Mouse (Mus musculus): ENCODE measurements around the gene Npw.

Npw gene

DNA sequence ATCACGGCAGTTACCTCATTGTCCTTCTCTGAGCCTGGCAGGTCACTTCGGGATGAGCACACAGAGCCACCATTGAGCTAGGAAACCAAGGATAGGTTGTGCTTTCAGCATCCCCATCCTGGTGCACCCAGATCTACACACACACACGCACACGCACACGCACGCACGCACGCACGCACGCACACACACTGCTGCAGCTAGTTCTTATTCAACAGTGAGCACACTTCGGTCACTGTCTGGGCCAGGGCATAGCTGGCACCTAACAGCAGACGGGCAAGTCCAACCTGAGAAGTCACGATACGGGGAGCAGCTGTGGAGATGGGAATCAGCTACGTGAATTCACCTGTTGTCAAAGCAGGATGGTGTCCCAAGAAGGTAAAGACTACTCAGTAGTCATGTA lies 17.7 kb downstream of the Npw start:
- no peak for DNase-seq (ENCODE audit: low spot score)

DNA sequence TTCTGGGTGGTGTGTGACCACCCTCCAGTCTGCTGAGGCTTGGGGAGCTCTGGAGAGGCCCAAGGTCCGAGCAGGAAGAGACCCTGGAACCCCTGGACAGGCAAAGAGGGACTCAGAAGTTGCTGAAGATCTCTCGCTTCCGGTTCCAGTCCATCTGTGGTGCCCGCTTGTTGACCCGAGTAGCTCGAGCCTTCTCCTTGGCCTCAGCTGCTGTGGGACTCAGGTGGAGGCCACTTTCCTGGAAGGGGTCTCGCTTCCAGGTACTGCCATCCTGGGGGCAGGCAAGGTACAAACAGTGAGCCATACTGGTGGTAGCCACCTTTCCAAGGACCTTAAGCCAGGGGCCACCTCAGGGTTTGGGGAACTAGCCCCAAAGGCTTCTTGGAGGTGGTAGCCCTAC lies 18.1 kb downstream of the Npw start:
- no peak for DNase-seq (ENCODE audit: low spot score)

DNA sequence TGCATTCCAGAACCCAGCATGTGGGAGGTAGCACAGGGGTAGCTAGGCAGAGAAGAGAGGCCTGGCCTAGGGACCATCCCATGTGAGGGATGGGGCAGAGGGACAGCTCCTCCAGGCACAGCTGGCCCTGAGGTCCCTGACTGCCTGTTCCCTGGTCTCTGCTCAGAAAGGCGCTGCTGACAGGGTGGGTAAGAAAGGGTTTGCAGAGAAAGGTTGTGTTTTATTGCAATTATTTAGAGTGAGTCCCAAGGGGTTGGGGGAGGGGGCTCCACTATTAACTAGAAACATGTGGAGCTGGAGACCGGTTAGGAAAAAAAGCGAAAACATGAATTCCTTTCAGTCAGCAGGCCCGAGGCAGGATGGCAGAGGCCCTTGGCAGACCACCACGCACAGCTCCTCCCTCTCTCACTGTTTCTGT lies 18.7 kb downstream of the Npw start:
- DNase-seq (ENCODE audit: low spot score): no peak

DNA sequence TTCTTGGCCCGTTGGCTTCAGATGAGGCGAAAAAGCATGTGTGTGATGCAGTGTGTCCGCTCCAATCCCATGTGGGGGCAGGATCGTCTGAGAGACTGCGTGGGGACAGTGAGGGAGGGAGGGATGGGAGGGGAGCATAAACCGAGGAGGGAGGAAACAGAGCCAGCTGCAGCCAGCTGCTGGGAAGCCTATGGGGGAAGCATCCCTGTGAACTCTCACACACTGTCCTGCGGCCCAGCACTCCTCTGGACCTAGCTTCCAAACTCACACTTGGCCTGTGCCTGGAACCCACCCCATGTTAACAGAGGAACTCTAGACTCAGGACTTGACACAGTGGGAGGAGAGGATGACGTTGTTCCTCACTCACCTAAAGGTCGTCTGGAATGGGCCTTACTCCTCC lies 19.4 kb downstream of the Npw start:
- no peak for DNase-seq (ENCODE audit: low spot score)

DNA sequence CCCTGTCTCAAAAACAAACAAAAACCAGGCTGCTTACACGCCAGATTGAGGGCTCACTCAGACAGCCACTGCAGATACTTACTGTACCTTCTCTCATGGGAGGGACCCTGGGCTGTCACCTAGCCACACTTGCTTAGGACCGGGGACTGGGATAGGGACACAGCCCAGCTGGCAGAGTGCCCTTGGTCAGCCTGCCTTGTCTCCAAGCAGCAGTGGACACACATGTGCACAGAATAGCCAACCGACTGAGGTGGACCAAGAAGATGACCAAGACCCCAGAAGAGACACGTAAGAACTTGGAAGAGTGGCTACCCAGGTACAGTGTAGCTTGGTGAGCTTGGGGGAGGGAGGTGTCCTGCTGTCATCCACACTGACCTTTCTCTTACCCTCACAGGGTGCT lies 20.0 kb downstream of the Npw start:
- no peak for DNase-seq (ENCODE audit: low spot score)

DNA sequence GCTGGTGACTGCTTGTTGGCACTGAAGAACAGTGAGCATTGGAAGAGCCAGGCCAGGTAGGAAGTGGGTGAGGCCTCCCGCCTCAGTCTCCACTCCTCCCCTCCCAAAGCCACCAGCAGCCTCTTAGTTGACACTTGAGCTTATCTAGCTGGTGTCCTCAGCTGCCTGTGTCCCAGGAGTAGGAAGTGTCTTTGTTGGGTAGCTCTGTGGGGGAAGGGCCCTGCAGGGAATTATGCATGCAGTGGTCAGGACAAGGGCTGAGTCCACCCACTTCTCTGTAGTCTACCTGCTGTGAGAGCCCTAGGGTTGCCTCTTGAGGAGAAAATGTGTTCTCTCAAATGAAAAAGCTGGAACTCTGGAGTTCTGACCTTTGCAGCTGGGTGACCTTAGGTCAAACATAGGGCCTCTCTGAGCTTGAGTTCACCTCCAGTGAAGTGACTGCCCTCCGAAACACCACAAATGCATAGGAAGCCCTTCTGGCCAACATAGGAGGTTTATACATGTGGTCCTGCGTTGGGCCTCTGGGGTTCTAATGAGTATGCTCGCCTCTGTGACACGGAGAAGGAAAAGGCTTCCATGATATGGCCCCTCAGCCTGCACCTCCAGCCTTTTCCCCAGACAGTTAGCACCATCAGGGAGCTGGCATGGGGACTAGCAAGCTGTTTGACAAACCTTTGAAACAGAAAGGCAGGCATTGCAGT lies 21.3 kb downstream of the Npw start:
- DNase-seq (ENCODE audit: low spot score): no peak

DNA sequence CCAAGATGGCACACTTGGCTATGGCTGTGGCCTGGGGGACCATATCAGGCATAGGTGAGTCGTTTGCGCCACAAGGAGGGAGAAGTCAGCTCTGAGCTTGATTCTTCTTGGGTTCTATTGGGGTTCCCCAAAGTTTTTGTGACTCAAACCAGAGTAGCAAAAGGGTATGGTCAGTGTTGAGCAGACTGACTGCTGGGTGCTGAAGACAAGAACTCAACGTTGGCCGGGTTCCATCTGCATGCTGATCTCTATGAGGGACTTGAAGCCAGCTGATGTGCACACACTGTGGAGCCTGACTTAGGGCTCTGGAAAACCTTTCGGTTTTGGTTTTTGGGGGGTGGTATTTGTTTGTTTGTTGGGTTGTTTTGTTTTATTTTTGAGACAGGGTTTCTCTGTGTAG lies 22.6 kb downstream of the Npw start:
- no peak for DNase-seq (ENCODE audit: low spot score)

DNA sequence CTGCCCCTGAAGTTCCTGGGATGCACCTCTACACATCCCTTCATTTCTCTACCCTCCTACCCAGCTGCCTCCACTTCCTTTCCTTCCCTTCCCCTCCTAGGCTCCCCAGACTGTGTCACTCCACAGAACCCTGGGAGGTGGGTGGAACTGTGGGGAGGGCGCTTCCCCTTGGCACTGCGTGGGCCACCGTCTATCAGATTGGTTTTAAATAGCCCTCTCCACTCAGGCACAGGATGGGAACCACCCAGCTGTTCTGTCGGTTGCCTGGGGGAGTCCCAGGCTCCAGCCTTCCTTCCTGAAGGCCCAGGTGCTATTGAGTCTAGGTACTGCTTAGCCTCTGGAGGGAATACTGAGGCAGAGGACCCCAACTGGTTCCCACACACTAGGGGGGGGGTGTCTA lies 23.2 kb downstream of the Npw start:
- no peak for DNase-seq (ENCODE audit: low spot score)

DNA sequence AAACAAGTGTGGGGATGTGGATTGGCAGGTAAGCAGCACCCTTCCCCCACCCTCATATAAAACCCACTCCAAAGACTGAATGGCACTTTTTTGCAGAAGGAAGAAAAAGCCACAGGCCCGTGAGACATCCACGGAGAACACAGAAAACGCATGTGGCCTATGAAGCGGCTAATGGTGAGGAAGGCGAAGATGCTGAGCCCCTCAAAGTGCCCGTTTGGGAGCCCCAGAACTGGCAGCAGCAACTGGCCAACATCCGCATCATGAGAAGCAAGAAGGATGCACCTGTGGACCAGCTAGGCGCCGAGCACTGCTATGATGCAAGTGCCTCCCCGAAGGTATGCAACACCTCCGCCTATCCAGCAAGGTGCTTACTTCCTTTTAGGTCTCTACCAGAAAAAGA lies 24.4 kb downstream of the Npw start:
- no peak for DNase-seq (ENCODE audit: low spot score)

DNA sequence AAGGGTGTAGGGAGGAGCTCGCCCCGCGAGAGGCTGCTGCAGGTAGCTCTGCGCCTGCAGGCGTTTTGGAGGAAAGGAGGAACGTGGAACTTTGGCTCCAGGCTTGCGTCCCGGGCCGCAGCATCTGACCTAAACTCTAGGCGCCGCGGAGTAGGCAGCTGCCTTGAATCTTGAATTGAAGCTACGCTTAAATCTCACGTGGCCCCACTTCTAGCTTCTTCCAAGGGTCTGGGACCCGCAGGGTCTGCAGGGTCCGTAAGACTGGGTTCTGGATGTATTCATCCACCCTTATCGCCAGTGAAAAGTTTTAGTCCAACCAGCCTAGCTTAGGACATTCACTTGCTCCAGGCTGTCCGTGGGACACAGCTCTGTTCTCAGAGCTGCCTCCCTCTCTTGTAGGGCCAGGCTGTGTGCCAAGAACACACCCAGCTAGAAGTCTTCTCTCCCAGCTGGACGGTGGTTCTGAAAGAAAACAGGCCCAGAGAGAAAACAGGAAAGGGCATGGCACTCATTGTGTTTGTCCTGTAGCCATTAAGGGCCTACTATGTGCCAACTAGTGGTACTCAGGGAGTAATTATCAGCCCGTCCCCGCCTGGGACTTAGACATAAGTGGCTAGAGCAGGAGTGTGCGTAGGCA lies 25.3 kb downstream of the Npw start:
- no peak for DNase-seq (ENCODE audit: low spot score)

DNA sequence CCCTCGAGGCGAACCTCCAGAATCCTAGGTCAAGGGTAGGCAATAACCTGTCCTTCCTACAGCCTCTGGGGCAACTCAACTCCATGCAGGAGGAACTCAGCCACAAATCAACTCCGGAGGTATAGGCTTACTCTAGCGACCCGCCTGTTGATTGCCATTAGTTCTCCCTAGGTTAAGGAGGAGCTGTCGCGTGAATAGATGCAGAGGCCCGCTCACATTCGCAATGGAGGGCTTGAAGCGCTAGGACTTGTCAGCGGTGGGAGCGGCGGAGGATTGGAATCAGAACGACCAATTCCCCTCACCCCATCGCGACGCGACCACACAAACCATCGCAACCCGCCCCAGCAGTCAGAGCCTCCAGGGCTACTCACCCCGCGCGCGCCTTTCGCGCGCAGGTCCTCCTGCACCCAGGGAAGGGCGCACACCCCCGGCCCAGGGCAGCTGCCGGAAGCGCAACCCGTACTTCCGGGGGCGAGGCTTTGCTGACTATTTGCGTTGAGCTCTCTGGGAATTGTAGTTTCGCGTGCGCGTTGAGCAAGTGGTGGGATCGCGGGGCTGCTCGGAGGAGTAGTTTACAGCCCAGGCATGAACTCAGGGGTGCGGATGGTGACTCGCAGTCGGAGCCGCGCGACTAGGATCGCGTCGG lies 26.0 kb downstream of the Npw start, which contains the start of the genes Tsc2 and Nthl1:
Tsc2 (minus strand) TSS at position 464 of the 646 bp plus-strand sequence.
Nthl1 (plus strand) TSS at position 514 of the 646 bp plus-strand sequence.
- peak; percentile 88 for DNase-seq (ENCODE audit: low spot score)

DNA sequence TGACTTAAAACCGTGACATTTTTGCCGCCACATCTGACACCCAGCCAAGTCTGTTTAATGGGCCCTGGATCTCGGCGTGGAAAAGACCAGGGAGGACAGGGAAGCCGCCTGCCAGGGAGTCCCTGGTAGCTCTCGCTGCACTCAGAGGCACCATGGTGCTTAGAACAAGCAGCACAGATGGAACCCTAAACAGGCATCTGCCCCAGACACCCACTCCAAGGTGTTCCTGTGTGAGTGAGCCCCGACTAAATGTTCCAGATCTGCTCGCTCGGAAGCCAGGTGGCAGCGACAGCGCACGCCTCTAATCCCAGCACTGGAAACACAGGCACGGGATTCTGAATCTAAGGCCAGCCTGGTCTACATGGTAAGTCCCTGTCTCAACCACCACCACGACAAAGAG lies 28.2 kb downstream of the Npw start:
- DNase-seq (ENCODE audit: low spot score): no peak

DNA sequence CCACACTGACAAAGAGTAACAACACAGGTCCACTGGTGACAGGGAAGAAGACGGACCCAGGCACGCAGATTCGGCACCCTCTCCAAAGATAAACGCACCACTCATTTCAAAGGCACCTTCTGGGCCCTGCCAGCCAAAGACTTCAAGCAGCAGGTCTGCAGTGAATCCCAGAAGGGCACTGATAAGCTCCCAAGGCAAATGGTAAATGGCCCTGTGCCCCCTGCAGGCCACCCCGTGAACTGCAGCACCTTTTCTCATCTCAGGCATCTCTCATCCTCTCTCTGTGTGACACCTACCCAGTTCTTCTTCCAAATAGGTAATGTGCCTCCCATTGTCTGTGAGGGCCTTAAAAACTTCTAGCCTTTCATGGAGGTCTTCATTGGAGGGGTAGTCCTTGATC lies 29.6 kb downstream of the Npw start:
- DNase-seq (ENCODE audit: low spot score): no peak

DNA sequence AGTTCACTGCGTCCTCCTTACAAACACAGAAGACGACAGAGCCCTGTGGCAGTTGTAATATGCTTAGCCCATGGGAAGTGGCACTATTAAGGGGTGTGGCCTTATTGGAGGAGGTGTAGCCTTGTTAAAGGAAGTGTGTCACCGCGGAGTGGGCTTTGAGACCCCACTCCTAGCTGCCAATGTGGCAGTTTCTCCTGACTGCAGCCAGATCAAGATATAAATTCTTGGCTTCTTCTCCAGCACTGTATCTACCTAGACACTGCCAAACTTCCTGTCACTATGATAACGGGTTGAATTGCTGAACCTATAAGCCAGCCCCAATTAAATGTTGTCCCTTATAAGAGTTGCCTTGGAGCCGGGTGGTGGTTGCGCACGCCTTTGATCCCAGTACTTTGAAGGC lies 32.8 kb downstream of the Npw start:
- no peak for DNase-seq (ENCODE audit: low spot score)

DNA sequence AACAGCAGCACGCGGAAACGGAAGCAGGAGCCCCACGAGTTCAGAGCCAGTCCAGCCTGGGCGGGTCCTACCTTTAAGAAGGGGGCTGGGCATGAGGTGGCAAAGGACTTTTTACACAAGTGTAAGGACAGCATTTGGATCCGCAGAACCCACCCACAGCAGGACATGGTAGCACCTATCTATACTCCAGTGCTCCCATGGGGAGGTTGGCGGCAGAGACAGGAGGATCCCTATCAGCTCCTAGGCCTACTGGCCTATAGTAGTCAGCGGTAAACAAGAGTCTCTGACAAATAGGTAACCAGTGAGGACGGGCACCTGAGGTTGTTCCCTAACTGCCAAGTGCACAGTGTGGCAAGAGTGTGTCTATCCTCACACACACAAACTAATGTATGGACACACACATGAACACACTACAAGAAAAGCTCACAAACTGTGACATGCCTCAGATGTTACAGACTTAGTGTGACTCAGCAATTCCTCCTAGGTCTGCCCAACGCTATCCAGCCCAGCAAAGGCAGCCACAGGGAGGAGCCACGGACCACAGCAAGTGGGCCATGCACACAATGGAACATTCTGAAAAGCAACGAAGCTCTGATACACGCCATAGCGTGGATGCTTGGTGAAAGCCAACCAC lies 40.6 kb downstream of the Npw start:
- no peak for DNase-seq (ENCODE audit: low spot score)

DNA sequence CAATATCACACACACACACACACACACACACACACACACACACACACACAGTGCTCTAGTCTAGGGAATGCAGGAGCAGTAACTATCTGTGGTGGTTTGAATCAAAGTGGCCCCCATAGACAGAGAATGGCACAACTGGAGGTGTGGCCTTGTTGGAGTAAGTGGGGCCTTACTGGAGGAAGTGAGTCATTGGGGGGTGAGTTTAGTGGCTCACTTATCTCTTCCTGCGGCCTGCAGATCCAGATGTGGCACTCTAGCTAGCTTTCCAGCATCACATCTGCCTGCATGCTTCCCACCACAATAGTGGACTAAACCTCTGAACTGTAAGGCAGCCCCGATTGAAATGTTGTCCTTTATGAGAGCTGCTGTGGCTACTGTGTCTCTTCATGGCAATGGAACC lies 47.5 kb downstream of the Npw start:
- DNase-seq (ENCODE audit: low spot score): no peak

DNA sequence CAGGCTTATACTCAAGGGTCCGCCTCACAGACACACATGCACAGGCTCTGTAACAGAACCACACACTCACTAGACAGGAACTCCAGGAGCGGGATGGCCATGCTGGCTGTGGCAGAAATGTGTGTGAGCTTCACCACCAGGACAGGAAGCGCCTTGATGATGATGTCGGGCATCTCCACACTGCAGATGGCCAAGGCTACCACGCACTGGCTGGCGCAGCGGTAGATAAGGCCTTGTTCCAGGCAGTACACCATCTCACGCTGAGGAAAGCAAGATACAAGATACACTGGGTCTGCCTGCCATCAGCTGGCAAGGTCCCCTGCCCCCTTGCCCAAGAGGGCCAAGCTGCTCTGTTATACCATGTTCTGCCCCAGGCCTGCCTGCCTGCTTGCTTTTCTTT lies 49.4 kb downstream of the Npw start:
- DNase-seq (ENCODE audit: low spot score): no peak

DNA sequence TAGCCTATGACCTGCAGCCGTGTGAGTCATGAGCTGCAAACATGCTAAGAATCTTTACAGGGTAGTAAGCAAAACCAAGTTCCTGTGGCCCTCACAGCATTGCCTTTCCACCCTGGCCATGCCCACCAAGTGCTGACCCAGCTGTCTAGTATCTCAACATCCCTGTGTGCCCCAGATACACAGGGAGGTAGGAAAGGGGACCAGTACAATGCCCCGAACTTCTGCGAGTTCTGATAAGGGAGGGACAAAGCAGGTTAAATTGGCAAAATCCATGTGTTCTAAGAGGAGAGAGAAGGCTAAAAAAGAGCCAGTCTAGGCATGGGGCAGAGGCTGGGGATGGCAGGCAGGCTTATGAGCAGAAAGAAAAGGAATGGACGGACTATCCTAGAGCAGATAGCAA lies 49.9 kb downstream of the Npw start:
- DNase-seq (ENCODE audit: low spot score): no peak

Measured in yolk sac, embryonic 10.5 days (tissue).